Mouse (Mus musculus) heart, postnatal 36 days (tissue): ENCODE data around the gene Gm27029. TPM values are rescaled to one million over a fixed set of nuclear protein-coding genes. Genes with fewer than 3 reads are reported as not detected.

Experiments
- microRNA-seq, 2 experiments: library from miRNA; unstranded; fragments of <30 nt; microRNA quantifications; one replicate each; pipeline ENCODE4 v1.2.0; 2021; ENCODE audit warnings: borderline number of aligned reads in 2 of 2
- total RNA-seq, 2 experiments: library from RNA; stranded (reverse); gene quantifications; 2 replicates each; pipeline ENCODE4 v1.2.3; 2021

The Gm27029 gene
- total RNA-seq, 2 experiments from 2014 or later: 8.0 to 10.3 TPM

Small RNA genes within 50 kb of the gene (microRNA-seq; reads per million reads assigned to microRNA genes)
- 4.3 to 8.7 reads per million in 2 experiments for gene Mir6929

Other genes with a start within 250 kb of the Gm27029 start
- gene Ccr10, start 249.4 kb downstream of the Gm27029 start, total RNA-seq: under 1 TPM in 1 of 2 experiments, not detected in 1; 0.24 TPM
- gene Ezh1, start 198.3 kb downstream of the Gm27029 start, total RNA-seq: 10 to 100 TPM; 34.8 to 36.7 TPM
- gene Ramp2, start 178.8 kb downstream of the Gm27029 start, total RNA-seq: 100 to 1,000 TPM in 1 of 2 experiments, 10 to 100 TPM in 1; 88.9 to 132 TPM
- gene Vps25, start 171.1 kb downstream of the Gm27029 start, total RNA-seq: 10 to 100 TPM; 84.6 to 95.8 TPM
- 10 to 100 TPM; 18.5 to 19.8 TPM for gene Wnk4, start 164.2 kb downstream of the Gm27029 start, total RNA-seq
- gene Cntd1, start 145.8 kb downstream of the Gm27029 start, total RNA-seq: under 1 TPM; 0.11 to 0.35 TPM
- 10 to 100 TPM; 90.1 to 92.7 TPM for gene Coa3, start 145.7 kb downstream of the Gm27029 start, total RNA-seq
- gene Becn1, start 122.5 kb downstream of the Gm27029 start, total RNA-seq: 10 to 100 TPM; 88.6 to 98.7 TPM
- gene Psme3, start 108.6 kb downstream of the Gm27029 start, total RNA-seq: 10 to 100 TPM; 73.9 to 85.2 TPM
- gene Aoc2, start 99.7 kb downstream of the Gm27029 start, total RNA-seq: 1 to 10 TPM; 1.8 to 2.2 TPM
- gene Aoc3, start 94.2 kb downstream of the Gm27029 start, total RNA-seq: 10 to 100 TPM; 13.5 to 16.7 TPM
- not detected for gene G6pc, start 57.2 kb downstream of the Gm27029 start, total RNA-seq
- 10 to 100 TPM; 18.6 to 22.8 TPM for gene Aarsd1, start 7.2 kb downstream of the Gm27029 start, total RNA-seq
- gene Rundc1, start 289 bp upstream of the Gm27029 start, total RNA-seq: 10 to 100 TPM; 12.2 to 12.4 TPM
- 10 to 100 TPM; 50.6 to 66.9 TPM for gene Ptges3l, start 537 bp upstream of the Gm27029 start, total RNA-seq
- 10 to 100 TPM; 48.2 to 52.4 TPM for gene Rpl27, start 17.5 kb upstream of the Gm27029 start, total RNA-seq
- gene Ifi35, start 23.6 kb upstream of the Gm27029 start, total RNA-seq: 10 to 100 TPM; 13.3 to 15.6 TPM
- 1 to 10 TPM; 5.6 to 6.2 TPM for gene Rnd2, start 40.2 kb upstream of the Gm27029 start, total RNA-seq
- gene Vat1, start 41.4 kb upstream of the Gm27029 start, total RNA-seq: 10 to 100 TPM; 22.0 to 24.9 TPM
- gene Brca1, start 127.2 kb upstream of the Gm27029 start, total RNA-seq: under 1 TPM; 0.31 to 0.51 TPM
- gene Nbr1, start 127.4 kb upstream of the Gm27029 start, total RNA-seq: 10 to 100 TPM; 94.3 to 99.5 TPM
- gene Tmem106a, start 157.4 kb upstream of the Gm27029 start, total RNA-seq: 1 to 10 TPM; 3.6 to 4.7 TPM
- not detected for gene Gm11634, start 174.5 kb upstream of the Gm27029 start, total RNA-seq
- gene Rdm1, start 202.4 kb upstream of the Gm27029 start, total RNA-seq: 10 to 100 TPM; 41.6 to 47.3 TPM
- 10 to 100 TPM; 23.4 to 23.5 TPM for gene Arl4d, start 240.7 kb upstream of the Gm27029 start, total RNA-seq